Mouse (Mus musculus) liver, postnatal 0 days (tissue): ENCODE results near the gene Sdr9c7.

Experiments
- CTCF ChIP-seq: sonication (generic); IDR thresholded peaks from 2 replicates; pipeline ENCODE4 v1.5.1; 2016; ENCODE audit warnings: antibody characterized with exemption, low read depth
- EP300 ChIP-seq: IDR thresholded peaks from 2 replicates; pipeline ENCODE4 v1.6.1; 2016; ENCODE audit warnings: antibody characterized with exemption, low read depth, mild to moderate bottlenecking

DNA sequence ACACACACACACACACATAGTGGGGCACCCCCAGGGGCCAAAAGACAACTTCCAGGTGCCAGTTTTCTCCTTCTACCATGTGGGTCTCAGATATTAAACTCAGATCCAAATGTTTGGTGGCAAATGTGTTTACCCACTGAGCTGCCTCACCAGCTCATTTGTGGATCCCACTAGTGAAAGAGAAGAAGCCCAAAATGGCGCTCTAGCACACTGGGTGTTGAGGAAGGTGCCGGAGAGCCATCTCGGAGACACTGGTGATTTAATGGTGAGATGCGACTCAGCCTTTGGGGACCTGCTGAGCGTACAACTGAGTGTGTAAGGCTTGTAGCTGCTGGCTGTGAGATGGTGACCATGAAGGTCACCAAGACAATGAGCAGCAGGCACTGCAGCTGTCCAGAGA, 19.3 kb downstream of the Sdr9c7 start:
- TF ChIP-seq CTCF, result no peak
- no peak for TF ChIP-seq EP300
